Mouse (Mus musculus) embryonic facial prominence, embryonic 14.5 days (tissue): ENCODE data around the gene Nek7. TPM values are rescaled to one million over a fixed set of nuclear protein-coding genes. Genes with fewer than 3 reads are reported as not detected.

Source experiments
- ATAC-seq: fragments of 200-750 bp; cut with Nextera tagmentation; 2 replicates; pipeline ENCODE4 v1.8.0; 2017; ENCODE audit warnings: low read depth, moderate number of reproducible peaks, moderate TSS enrichment
- DNase-seq: peaks from one replicate; pipeline ENCODE4 v3.0.0-alpha.2; 2015; ENCODE audit warnings: low spot score
- H3K27ac ChIP-seq: fragments of 300-500 bp; sonication (generic); replicated peaks from 2 replicates; pipeline ENCODE4 v1.5.1; 2014; ENCODE audit warnings: low read depth, mild to moderate bottlenecking, low read length, moderate library complexity
- H3K27me3 ChIP-seq: fragments of 300-500 bp; sonication (generic); replicated peaks from 2 replicates; pipeline ENCODE4 v1.6.1; 2014; ENCODE audit warnings: low read length; ENCODE audit not compliant: control insufficient read depth, insufficient read depth
- H3K36me3 ChIP-seq: fragments of 300-500 bp; sonication (generic); 2 replicates; pipeline ENCODE4 v1.6.1; 2014; ENCODE audit warnings: low read length, mixed read lengths; ENCODE audit not compliant: control insufficient read depth, insufficient read depth
- H3K4me1 ChIP-seq: fragments of 300-500 bp; sonication (generic); 2 replicates; pipeline ENCODE4 v1.6.1; 2014; ENCODE audit warnings: antibody characterized with exemption, low read length; ENCODE audit not compliant: control insufficient read depth, insufficient read depth
- H3K4me2 ChIP-seq: fragments of 300-500 bp; sonication (generic); 2 replicates; pipeline ENCODE4 v1.6.1; 2014; ENCODE audit warnings: low read depth, mild to moderate bottlenecking, low read length, moderate library complexity, mixed read lengths
- H3K4me3 ChIP-seq: fragments of 300-500 bp; sonication (generic); 2 replicates; pipeline ENCODE4 v1.5.1; 2014; ENCODE audit warnings: low read depth, mild to moderate bottlenecking, low read length
- H3K9ac ChIP-seq: fragments of 300-500 bp; sonication (generic); 2 replicates; pipeline ENCODE4 v1.6.1; 2014; ENCODE audit warnings: low read depth, mild to moderate bottlenecking, low read length, moderate library complexity, mixed read lengths
- H3K9me3 ChIP-seq: fragments of 300-500 bp; sonication (generic); 2 replicates; pipeline ENCODE4 v1.6.1; 2016; ENCODE audit warnings: low read length; ENCODE audit not compliant: control insufficient read depth
- WGBS: fragments of 180-500 bp; shearing (Covaris S2); extraction: QIAGEN DNeasy Blood & Tissue Kit; methylation state at CpG from one replicate; pipeline ENCODE4 v1.1.7; 2014; 5-methylcytosine and 5-hydroxymethylcytosine counted together
- polyA plus RNA-seq: library from polyadenylated mRNA; unstranded; fragments of >200 nt; fragmentation: Nextera tagmentation; extraction: Ambion mirVana; gene quantifications from 2 replicates; pipeline ENCODE4 v1.2.1, GENCODE M21; 2014

Gene Nek7
- polyA plus RNA-seq, 1 experiment from 2014 or later = 38.4 TPM

- ATAC-seq (no peak), DNase-seq (no peak)
- Histone ChIP-seq H3K36me3 (no peaks in the 10 kb centered on the region), H3K4me1 (peaks cover 13% of the 10 kb centered on the region), H3K27me3 (no peaks in the 10 kb centered on the region), H3K4me2 (no peak overlapping the region), H3K4me3 (no peak overlapping the region), H3K9me3 (no peaks in the 10 kb centered on the region), H3K27ac (no peak overlapping the region), H3K9ac (no peak overlapping the region)
- 51% methylated on average over 5 of the region's 5 CpGs for WGBS
Observed at GRCm38 (mm10) chr1:138504228-138504627, 115.7 kb downstream of the Nek7 start.

- DNase-seq (no peak), ATAC-seq (no peak)
- Histone ChIP-seq H3K9ac (no peak overlapping the region), H3K27me3 (no peaks in the 10 kb centered on the region), H3K9me3 (no peaks in the 10 kb centered on the region), H3K36me3 (0 out of 2 replicates have a peak, but pooled peaks cover 5% of the 10 kb centered on the region), H3K4me1 (peaks cover 4% of the 10 kb centered on the region; the same call in 1 of the 2 replicates), H3K27ac (no peak overlapping the region), H3K4me3 (no peak overlapping the region), H3K4me2 (no peak overlapping the region)
- 46% methylated on average over 6 of the region's 6 CpGs for WGBS
Observed at GRCm38 (mm10) chr1:138500691-138501090, 119.2 kb downstream of the Nek7 start.

GRCm38 (mm10) chr1:138500155-138500554, 119.8 kb downstream of the Nek7 start:
- peak; percentile 65 for DNase-seq
- ATAC-seq = peak; percentile 69; the same call in 1 of the 2 replicates
- Histone ChIP-seq H3K4me1 (peaks cover 4% of the 10 kb centered on the region; the same call in 1 of the 2 replicates), H3K36me3 (0 out of 2 replicates have a peak, but pooled peaks cover 5% of the 10 kb centered on the region), H3K4me2 (0 out of 2 replicates have a peak overlapping the region, but pooled peaks have one; percentile 11), H3K9me3 (no peaks in the 10 kb centered on the region), H3K4me3 (no peak overlapping the region), H3K9ac (no peak overlapping the region), H3K27me3 (no peaks in the 10 kb centered on the region), H3K27ac (no peak overlapping the region)
- WGBS = 13% methylated on average over 10 of the region's 10 CpGs

- ATAC-seq (peak; percentile 44; the same call in 1 of the 2 replicates), DNase-seq (peak; percentile 30)
- no peaks in the 10 kb centered on the region for H3K9me3 ChIP-seq
- H3K27me3 ChIP-seq = no peaks in the 10 kb centered on the region
- 0 out of 2 replicates have a peak overlapping the region, but pooled peaks have one; percentile 14 for H3K4me2 ChIP-seq
- H3K4me1 ChIP-seq = peaks cover 4% of the 10 kb centered on the region; the same call in 1 of the 2 replicates
- no peak overlapping the region for H3K9ac ChIP-seq
- no peak overlapping the region for H3K27ac ChIP-seq
- 42% methylated on average over 9 of the region's 9 CpGs for WGBS
- H3K36me3 ChIP-seq = 0 out of 2 replicates have a peak, but pooled peaks cover 5% of the 10 kb centered on the region
- H3K4me3 ChIP-seq = no peak overlapping the region
Observed at GRCm38 (mm10) chr1:138499461-138499860, 120.5 kb downstream of the Nek7 start.

- DNase-seq (no peak), ATAC-seq (no peak)
- 94% methylated on average over 6 of the region's 6 CpGs for WGBS
- H3K36me3 ChIP-seq = no peaks in the 10 kb centered on the region
- H3K4me3 ChIP-seq = no peak overlapping the region
- no peaks in the 10 kb centered on the region for H3K4me1 ChIP-seq
- H3K9ac ChIP-seq = no peak overlapping the region
- H3K9me3 ChIP-seq = no peaks in the 10 kb centered on the region
- H3K27me3 ChIP-seq = no peaks in the 10 kb centered on the region
- no peak overlapping the region for H3K27ac ChIP-seq
- no peak overlapping the region for H3K4me2 ChIP-seq
Observed at GRCm38 (mm10) chr1:138491382-138492097, 128.4 kb downstream of the Nek7 start.

GRCm38 (mm10) chr1:138487569-138487968, 132.4 kb downstream of the Nek7 start:
- no peak for ATAC-seq
- Histone ChIP-seq H3K9ac (no peak overlapping the region), H3K4me1 (no peaks in the 10 kb centered on the region), H3K27ac (no peak overlapping the region), H3K9me3 (no peaks in the 10 kb centered on the region), H3K36me3 (peaks cover 9% of the 10 kb centered on the region; the same call in 1 of the 2 replicates), H3K27me3 (no peaks in the 10 kb centered on the region), H3K4me2 (no peak overlapping the region), H3K4me3 (no peak overlapping the region)
- DNase-seq = no peak
- 83% methylated on average over 5 of the region's 5 CpGs for WGBS

- Histone ChIP-seq H3K9ac (no peak overlapping the region), H3K4me1 (no peaks in the 10 kb centered on the region), H3K36me3 (peaks cover 9% of the 10 kb centered on the region; the same call in 1 of the 2 replicates), H3K4me3 (no peak overlapping the region), H3K4me2 (no peak overlapping the region), H3K27me3 (no peaks in the 10 kb centered on the region), H3K9me3 (peaks cover 8% of the 10 kb centered on the region), H3K27ac (no peak overlapping the region)
- 92% methylated on average over 1 of the region's 1 CpGs for WGBS
- ATAC-seq = no peak
- no peak for DNase-seq
Observed at GRCm38 (mm10) chr1:138480694-138481093, 139.2 kb downstream of the Nek7 start.

GRCm38 (mm10) chr1:138465352-138465751, 154.6 kb downstream of the Nek7 start:
- Histone ChIP-seq H3K9me3 (peaks cover 3% of the 10 kb centered on the region), H3K27me3 (no peaks in the 10 kb centered on the region), H3K4me3 (no peak overlapping the region), H3K4me1 (no peaks in the 10 kb centered on the region), H3K4me2 (no peak overlapping the region), H3K36me3 (no peaks in the 10 kb centered on the region), H3K27ac (no peak overlapping the region), H3K9ac (no peak overlapping the region)
- DNase-seq = no peak
- 82% methylated on average over 2 of the region's 2 CpGs for WGBS
- no peak for ATAC-seq

- 79% methylated on average over 3 of the region's 3 CpGs for WGBS
- Histone ChIP-seq H3K9ac (no peak overlapping the region), H3K4me1 (no peaks in the 10 kb centered on the region), H3K36me3 (no peaks in the 10 kb centered on the region), H3K4me3 (no peak overlapping the region), H3K27ac (no peak overlapping the region), H3K27me3 (no peaks in the 10 kb centered on the region), H3K4me2 (no peak overlapping the region), H3K9me3 (peaks cover 3% of the 10 kb centered on the region)
- DNase-seq = no peak
- ATAC-seq = no peak
Observed at GRCm38 (mm10) chr1:138461425-138461824, 158.5 kb downstream of the Nek7 start.
